Mouse (Mus musculus) cerebellum, adult 9-10 months (tissue): ENCODE results near the gene Pum1.
"Not testable (repeated sequence)": the region's sequence is repeated elsewhere in the genome, so short reads cannot be mapped to it uniquely, and the experiment has no call there.

Source experiments
- DNase-seq: peaks from one replicate; pipeline ENCODE4 v3.0.0; 2022

The Pum1 gene

GRCm38 (mm10) chr4:130668991-130669390, 5.9 kb downstream of the Pum1 start:
- DNase-seq: no peak

- not testable (repeated sequence) for DNase-seq
Measured at GRCm38 (mm10) chr4:130670023-130670422, 6.9 kb downstream of the Pum1 start.

DNA sequence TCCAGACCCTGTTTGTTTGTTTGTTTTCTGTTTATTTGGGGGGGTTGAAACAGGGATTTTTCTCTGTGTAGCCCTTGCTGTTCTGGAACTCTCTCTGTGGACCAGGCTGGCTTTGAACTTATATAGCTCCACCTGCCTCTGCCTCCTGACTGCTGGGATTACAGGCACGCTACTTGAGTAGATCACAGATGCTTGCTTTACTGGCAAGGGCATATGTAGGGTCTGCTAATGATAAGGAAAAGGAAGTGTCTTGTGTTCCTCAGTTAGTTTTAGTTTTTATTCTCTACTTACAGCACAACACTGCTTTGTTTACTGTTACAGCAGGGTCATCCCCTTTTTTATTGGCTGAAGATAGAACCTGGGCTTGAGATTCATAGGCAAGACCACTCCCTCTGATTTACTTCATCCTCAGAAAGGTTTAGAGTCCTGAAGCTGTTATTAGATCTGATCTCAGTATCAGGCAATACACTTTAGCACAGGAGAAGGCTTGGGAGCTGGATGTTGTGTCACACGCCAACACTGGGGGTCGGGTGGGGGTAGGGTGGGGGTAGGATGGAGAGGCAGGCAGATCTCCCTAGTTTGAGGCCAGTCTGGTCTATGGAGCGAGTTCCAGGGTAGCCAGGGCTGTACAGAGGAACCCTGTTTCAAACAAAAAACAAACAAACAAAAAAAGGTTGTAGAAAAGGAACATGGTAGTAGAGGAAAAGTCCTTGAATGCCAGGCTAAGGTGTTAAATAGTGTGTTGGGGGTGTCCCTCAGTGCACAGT, 8.1 kb downstream of the Pum1 start:
- no peak for DNase-seq

- no peak for DNase-seq
Measured at GRCm38 (mm10) chr4:130672161-130672560, 9.0 kb downstream of the Pum1 start.

DNA sequence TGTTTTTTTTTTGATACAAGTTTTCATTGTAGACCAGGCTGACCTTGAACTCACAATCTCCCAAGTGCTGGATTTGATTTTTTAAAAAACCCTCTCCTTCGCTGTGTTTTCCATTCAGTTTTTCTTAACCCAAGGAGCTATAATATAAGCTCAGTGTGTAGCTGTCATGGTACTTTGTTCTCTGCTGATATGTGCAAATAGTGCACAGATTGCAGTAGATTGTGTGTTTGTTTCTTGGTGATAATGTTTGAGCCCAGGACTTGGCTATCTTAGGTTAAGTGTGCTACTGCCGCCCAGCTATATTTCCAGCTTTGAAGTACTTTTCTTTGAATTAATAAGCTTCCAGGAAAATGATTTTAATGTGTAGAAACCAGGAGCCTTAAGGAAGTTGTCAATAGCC, 13.6 kb downstream of the Pum1 start:
- DNase-seq: no peak

GRCm38 (mm10) chr4:130678149-130678548, 15.0 kb downstream of the Pum1 start:
- DNase-seq: no peak

DNA sequence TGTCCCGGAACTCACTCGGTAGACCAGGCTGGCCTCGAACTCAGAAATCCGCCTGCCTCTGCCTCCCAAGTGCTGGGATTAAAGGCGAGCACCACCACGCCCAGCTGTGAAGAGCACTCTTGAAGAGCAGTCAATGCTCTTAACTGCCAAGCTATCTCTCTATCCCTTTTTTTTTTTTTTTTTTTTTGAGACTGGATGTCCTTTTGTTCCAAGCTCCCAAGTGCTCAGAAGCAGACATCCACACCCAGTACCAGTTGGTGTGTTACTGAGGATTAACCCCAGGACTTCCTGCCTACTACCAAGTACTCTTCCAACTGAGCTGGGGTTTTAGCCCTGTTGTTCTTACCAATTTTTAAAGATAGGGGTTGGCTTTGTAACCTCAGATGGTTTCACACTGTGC, 17.6 kb downstream of the Pum1 start:
- DNase-seq: no peak

DNA sequence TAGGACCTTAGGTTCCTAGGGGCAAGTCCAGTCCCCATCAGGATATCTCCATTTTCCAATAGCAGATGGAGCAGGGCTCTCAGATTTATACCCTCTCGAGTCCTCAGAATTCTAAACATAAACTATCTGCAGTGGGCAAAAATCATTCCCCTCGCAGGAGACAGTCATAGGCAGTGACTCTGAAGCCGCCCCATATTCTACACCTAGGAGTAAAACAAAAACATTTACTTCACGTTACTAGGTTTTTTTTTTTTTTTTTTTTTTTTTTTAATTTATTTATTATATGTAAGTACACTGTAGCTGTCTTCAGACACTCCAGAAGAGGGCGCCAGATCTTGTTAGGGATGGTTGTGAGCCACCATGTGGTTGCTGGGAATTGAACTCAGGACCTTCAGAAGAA, 19.9 kb downstream of the Pum1 start:
- not testable (repeated sequence) for DNase-seq

DNA sequence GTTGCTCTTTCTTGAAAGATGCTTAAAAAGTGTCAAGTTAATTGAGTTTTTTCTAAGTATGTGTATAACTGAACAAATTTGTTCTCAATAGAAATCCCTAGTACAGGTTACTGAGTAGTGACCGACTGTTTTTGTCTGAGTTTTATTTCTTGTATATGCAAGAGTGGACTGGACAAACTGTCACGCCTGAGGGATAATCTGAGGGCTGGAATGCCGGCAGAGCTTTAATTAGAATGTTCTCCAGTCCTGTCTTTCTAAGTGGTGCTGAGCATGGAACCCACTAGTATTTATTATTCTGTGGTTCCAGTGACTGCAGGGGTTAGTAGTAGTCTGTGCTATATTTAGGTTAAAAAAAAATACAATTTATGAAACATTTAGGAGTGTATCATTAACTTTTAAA, 30.8 kb downstream of the Pum1 start:
- no peak for DNase-seq

- no peak for DNase-seq
Measured at GRCm38 (mm10) chr4:130694982-130695381, 31.9 kb downstream of the Pum1 start.

DNA sequence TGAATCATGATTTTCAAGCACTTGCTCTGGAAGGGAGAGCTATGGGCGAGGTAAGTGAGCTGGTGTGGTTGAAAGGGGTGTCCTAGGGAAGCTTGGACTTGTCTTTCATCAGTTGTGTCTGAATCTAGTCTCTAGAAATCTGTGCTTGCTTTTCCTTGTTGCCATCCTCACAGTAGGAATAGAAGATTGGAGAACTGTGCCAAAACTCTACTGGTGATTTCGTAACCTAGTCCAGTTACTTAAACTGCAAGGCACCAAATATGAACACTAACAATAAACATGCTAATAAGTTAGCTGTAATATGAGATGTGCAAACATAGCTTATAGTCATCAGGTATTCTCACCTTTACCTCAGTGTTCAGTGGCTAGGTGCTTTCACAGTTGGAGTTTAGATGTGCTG, 37.9 kb downstream of the Pum1 start:
- peak; percentile 53 for DNase-seq

DNA sequence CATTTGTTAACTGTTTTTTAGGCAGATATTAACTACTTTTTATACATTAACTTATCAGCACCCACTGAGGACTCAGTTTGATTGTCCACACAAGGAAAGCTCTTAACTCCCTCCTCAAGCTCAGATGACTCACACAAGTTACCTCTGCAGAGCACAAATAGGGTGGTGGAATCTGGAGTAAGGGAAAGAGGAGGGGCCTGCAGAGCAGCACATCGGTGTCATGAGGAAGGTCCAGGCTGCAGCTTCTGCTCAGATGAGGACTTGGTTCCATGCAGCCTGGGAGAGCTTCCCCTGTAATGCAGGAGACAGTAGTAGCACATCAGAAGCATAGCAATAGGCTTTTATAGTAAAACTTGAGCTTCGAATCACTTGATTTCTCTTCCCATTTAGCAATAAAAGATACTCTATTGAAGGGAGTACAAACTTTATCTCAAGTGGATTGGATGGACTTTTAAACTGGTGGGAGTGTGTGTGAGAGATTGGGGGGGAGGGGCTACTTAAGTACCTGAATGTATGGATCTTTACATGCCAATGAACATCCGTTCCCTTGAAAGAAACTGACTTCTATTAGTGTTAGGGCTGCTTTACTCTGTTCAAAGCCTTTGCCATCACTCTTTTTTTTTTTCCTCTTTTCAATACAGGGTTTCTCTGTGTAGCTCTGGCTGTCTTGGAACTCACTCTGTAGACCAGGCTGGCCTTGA, 39.9 kb downstream of the Pum1 start:
- DNase-seq: no peak

DNA sequence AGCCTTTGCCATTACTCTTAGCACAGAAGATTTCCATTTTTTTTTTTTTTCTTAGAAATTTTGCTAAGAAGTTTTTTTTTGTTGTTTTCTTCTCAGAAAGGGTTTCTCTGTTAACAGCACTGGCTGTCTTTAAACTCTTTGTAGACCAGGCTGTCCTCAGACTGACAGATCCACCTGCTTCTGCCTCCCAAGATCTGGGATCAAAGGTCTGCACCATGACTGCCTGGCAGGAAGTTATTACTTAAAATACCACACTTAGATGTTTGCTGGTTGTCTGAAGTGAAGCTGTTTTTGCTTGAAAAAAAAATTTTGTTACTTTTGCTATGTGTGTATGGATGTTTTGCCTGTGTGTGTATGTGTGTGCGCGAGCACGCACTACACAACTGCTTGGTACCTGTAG, 40.5 kb downstream of the Pum1 start:
- no peak for DNase-seq

DNA sequence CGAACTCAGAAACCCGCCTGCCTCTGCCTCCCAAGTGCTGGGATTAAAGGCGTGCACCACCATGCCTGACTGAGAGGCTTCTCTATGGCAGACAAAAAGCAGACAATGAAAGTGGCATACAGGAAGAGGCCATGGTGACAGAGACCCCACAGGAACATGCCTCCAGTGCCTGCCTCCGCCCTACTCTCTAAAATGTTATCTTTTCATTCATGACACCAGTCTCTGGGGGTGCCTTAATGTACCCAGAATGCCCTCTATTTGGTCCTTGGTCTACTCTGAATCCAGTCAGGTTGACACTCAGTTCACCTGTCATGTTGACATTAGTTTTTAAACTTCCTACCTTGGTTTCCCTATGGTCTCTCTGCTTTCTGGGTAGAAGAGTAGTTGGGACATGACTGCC, 41.5 kb downstream of the Pum1 start:
- no peak for DNase-seq

GRCm38 (mm10) chr4:130706215-130707000, 43.3 kb downstream of the Pum1 start:
- no peak for DNase-seq

DNA sequence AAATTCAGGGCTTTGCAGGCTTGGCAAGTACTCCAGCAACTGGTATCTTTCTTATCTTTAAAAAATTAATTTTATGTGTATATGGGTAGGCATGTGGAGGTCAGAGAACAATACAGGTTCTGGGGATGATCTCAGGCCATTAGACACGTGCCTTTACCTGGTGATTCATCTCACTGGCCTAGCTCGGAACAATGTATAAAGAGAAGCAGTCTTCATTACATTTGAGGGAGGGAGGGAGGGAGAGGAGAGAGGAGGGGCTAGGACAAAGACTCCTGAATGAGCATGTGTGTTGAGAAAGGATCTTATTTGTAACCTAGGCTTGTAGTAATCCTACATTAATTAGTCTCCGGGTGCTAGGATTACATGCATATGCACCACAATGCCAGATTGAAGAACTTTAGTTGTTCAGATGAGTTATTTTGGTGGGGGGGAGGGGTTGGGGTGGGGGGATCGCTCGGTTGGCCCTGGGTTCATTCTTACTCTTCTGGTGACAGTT, 48.3 kb downstream of the Pum1 start:
- DNase-seq: no peak

DNA sequence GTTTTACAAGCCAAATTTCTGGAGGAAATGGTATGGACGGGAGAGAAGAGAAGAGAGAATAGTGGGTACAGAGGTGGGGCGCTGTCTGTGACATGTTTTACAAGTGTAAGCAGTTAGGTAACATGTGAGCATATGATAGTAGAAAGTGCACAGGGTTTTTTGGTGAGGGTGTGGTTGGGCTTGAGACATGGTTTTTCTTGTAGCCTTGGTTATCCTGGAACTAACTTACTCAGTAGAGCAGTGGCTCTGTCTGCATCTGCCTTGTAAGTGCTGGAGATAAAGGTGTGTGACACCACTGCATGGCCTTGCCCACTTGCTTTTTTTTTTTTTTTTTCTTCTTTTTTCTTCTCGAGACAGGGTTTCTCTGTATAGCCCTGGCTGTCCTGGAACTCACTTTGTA, 49.2 kb downstream of the Pum1 start:
- DNase-seq: no peak

DNA sequence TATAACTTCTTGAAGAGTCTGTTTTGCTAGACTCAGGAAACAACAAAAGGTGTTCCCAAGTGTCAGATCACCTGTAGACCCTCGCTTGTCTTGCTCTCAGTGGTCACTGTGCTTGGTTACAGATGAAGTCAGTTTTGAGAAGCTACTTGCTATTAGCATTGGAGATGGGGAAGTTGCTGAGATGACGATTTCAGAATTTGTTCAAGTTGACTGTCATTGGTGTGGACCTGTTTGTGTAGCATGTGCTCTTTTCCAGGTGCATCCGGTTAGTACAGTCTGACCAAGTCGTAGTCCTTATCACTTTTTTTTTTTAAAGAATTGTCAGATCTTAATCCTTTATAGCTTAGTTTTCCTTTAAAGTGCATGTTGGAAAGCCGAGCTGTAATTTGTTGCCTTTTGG, 50.3 kb downstream of the Pum1 start:
- DNase-seq: no peak

- DNase-seq: no peak
Measured at GRCm38 (mm10) chr4:130715126-130715525, 52.0 kb downstream of the Pum1 start.

- DNase-seq: no peak
Measured at GRCm38 (mm10) chr4:130715623-130716022, 52.5 kb downstream of the Pum1 start.

GRCm38 (mm10) chr4:130719348-130719747, 56.2 kb downstream of the Pum1 start:
- DNase-seq: no peak

DNA sequence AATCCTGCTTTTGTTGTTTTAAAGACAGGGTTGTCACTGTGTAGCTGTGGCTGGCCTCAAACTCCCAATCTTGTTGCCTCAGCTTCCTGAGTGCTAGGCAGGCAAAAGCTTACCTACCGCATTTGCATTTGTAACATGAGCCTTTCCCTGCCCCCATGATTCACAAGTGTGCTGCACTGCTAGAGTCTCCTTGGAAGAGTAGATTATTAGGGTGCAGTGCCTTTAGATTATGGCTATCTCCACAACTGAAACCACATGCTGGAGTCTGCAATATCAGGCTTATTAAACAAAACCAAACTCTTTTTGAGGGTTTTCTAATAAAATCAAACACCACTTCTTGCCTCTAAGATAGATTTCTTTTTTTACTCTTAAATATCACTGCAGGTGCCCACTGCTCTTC, 59.5 kb downstream of the Pum1 start:
- no peak for DNase-seq

DNA sequence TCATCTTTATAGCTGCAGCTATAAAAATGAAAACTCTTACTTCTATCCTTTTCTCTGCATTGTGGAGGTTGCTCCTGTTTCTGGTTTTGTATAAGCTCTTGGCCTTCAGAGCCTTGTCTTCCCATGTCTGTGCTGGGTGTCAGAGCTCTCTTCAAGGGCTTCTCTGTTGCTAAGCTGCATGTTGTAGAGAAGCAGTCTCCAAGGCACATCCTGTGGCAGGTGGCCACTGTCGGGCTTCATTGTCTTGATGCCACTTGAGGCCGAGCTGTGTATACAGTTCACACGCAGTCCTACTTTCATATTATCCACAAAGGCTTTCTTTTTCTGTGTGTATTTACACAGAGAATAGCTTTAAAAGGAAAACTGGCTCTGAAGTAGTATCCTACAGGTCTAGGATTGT, 63.0 kb downstream of the Pum1 start:
- DNase-seq: no peak

GRCm38 (mm10) chr4:130735957-130736356, 72.8 kb downstream of the Pum1 start:
- no peak for DNase-seq
